Mouse (Mus musculus) right cerebral cortex, adult 2 months (tissue): ENCODE results near the gene Atpaf1.

Experiments
- DNase-seq, 2 experiments: peaks; one replicate each; pipeline ENCODE4 v3.0.0; 2021 to 2022; ENCODE audit warnings: low spot score in 2 of 2

Atpaf1 gene

GRCm38 (mm10) chr4:115799981-115800380, 15.4 kb downstream of the Atpaf1 start:
- no peak for DNase-seq

GRCm38 (mm10) chr4:115812326-115812725, 27.7 kb downstream of the Atpaf1 start:
- no peak for DNase-seq

- no peak for DNase-seq
Measured at GRCm38 (mm10) chr4:115815606-115816005, 31.0 kb downstream of the Atpaf1 start.

- DNase-seq: no peak
Measured at GRCm38 (mm10) chr4:115820199-115820598, 35.6 kb downstream of the Atpaf1 start.

- no peak for DNase-seq
Measured at GRCm38 (mm10) chr4:115820944-115821343, 36.3 kb downstream of the Atpaf1 start.

- DNase-seq: no peak
Measured at GRCm38 (mm10) chr4:115821431-115821830, 36.8 kb downstream of the Atpaf1 start.

- no peak for DNase-seq
Measured at GRCm38 (mm10) chr4:115821928-115822327, 37.3 kb downstream of the Atpaf1 start.

GRCm38 (mm10) chr4:115824178-115824577, 39.6 kb downstream of the Atpaf1 start:
- DNase-seq: no peak

GRCm38 (mm10) chr4:115825271-115825670, 40.7 kb downstream of the Atpaf1 start:
- no peak for DNase-seq

- no peak for DNase-seq
Measured at GRCm38 (mm10) chr4:115827066-115827465, 42.5 kb downstream of the Atpaf1 start.

GRCm38 (mm10) chr4:115827535-115827887, 42.9 kb downstream of the Atpaf1 start:
- no peak for DNase-seq

GRCm38 (mm10) chr4:115827888-115828571, 43.4 kb downstream of the Atpaf1 start, which contains the start of gene Mob3c:
Mob3c (plus strand) TSS chr4:115828092.
- DNase-seq: peak; percentile 39 to 51

- DNase-seq: no peak
Measured at GRCm38 (mm10) chr4:115828572-115828902, 43.9 kb downstream of the Atpaf1 start.

- DNase-seq: no peak
Measured at GRCm38 (mm10) chr4:115830491-115830890, 45.9 kb downstream of the Atpaf1 start.

GRCm38 (mm10) chr4:115831221-115831620, 46.6 kb downstream of the Atpaf1 start:
- DNase-seq: no peak

GRCm38 (mm10) chr4:115832040-115832439, 47.4 kb downstream of the Atpaf1 start:
- DNase-seq: peak in 1 of 2 experiments; percentile 31

- DNase-seq: no peak
Measured at GRCm38 (mm10) chr4:115835576-115835975, 51.0 kb downstream of the Atpaf1 start.

- no peak for DNase-seq
Measured at GRCm38 (mm10) chr4:115838196-115838595, 53.6 kb downstream of the Atpaf1 start.

GRCm38 (mm10) chr4:115838696-115839641, 54.4 kb downstream of the Atpaf1 start, which contains the start of gene Mknk1:
Mknk1 (plus strand) TSS chr4:115839198.
- peak; percentile 89 to 92 for DNase-seq

GRCm38 (mm10) chr4:115839956-115840355, 55.3 kb downstream of the Atpaf1 start:
- DNase-seq: no peak

GRCm38 (mm10) chr4:115840842-115841241, 56.2 kb downstream of the Atpaf1 start:
- DNase-seq: no peak

- DNase-seq: no peak
Measured at GRCm38 (mm10) chr4:115846656-115847055, 62.0 kb downstream of the Atpaf1 start.

GRCm38 (mm10) chr4:115847377-115847776, 62.8 kb downstream of the Atpaf1 start:
- DNase-seq: peak in 1 of 2 experiments; percentile 48
